Mouse (Mus musculus): ENCODE data around the gene Elmsan1.

DNA sequence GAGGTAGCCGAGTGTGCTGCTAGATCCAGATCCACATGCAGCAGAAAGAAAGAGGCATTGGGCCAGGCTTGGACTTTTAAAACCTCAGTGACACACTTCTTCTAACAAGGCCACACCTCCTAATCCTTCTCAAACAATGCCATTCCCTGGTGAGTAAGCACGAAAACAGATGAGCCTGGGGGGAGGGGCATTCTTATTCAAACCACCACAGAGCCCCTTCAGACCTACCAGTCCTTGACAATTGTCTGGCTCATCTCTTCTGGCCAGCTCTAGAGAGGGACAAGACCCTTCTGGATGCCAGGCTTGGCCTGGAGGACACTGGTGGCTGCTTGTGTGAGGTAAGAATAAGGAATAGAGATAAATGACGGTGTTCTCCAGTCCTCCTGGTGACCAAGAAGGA, 32.1 kb downstream of the Elmsan1 start:
- TF ChIP-seq POLR2A (IDR thresholded peaks at IDR 0.05; ENCODE audit: low read depth, low read length), result no peak
- TF ChIP-seq CTCF (conservative IDR thresholded peaks at IDR 0.05 in 1 of 2, IDR thresholded peaks at IDR 0.05 in 1 of 2; ENCODE audit: low read depth in 2 of 2, low read length in 2 of 2), result no peak
- no peak for TF ChIP-seq EP300 (IDR thresholded peaks at IDR 0.05; ENCODE audit: low read length)
- no peak for TF ChIP-seq MXI1 (IDR thresholded peaks at IDR 0.05; ENCODE audit: low read depth, low read length)
- no peak for TF ChIP-seq MEF2A (IDR thresholded peaks at IDR 0.05; ENCODE audit: borderline replicate concordance, low read depth, low read length)
- no peak for TF ChIP-seq NELFE (IDR thresholded peaks at IDR 0.05; ENCODE audit: low read depth, low read length)
- TF ChIP-seq E2F4 (IDR thresholded peaks at IDR 0.05; ENCODE audit: insufficient replicate concordance, low read depth, low read length), result no peak
- no peak for TF ChIP-seq ZMIZ1 (IDR thresholded peaks at IDR 0.05; ENCODE audit: low read depth, low read length)
